Mouse (Mus musculus): ENCODE data around the gene Cdyl. TPM values are rescaled to one million over a fixed set of nuclear protein-coding genes. Genes with fewer than 3 reads are reported as not detected.
A peak's percentile ranks its signal among the peaks of the same experiment; 100 is the strongest.

The Cdyl gene
- polyA plus RNA-seq, 1 experiment from 2014 or later, result 3.4 TPM

GRCm38 (mm10) chr13:35875396-35875795, 215.8 kb downstream of the Cdyl start:
- H3K9me3 ChIP-seq (replicated peaks; ENCODE audit: control insufficient read depth, low read length, poor library complexity, severe bottlenecking), result no peaks in the 10 kb centered on the region
- 90% methylated on average over 5 of the region's 5 CpGs for WGBS
- no peaks in the 10 kb centered on the region for H3K27me3 ChIP-seq (ENCODE audit: control insufficient read depth, insufficient read depth, low read depth, low read length)
- H3K27ac ChIP-seq (ENCODE audit: low read length), result no peak overlapping the region
- H3K4me1 ChIP-seq (ENCODE audit: control insufficient read depth, insufficient read depth, low read length), result no peaks in the 10 kb centered on the region
- H3K4me3 ChIP-seq (ENCODE audit: low read depth, low read length), result no peak overlapping the region
- no peaks in the 10 kb centered on the region for H3K36me3 ChIP-seq (ENCODE audit: control insufficient read depth, insufficient read depth, low read length)
- no peak for ATAC-seq
- no peak overlapping the region for H3K4me2 ChIP-seq (ENCODE audit: low read length)
- H3K9ac ChIP-seq (ENCODE audit: low read depth, low read length), result no peak overlapping the region

- no peak for ATAC-seq
- no peak overlapping the region for H3K4me3 ChIP-seq (ENCODE audit: low read depth, low read length)
- 53% methylated on average over 1 of the region's 1 CpGs for WGBS
These were observed 218.6 kb downstream of the Cdyl start for GRCm38 (mm10) chr13:35878282-35878681.

GRCm38 (mm10) chr13:35879068-35879467, 219.4 kb downstream of the Cdyl start:
- H3K4me3 ChIP-seq (ENCODE audit: low read depth, low read length), result no peak overlapping the region
- H3K4me2 ChIP-seq (ENCODE audit: low read length), result no peak overlapping the region
- H3K27me3 ChIP-seq (ENCODE audit: control insufficient read depth, insufficient read depth, low read depth, low read length), result no peaks in the 10 kb centered on the region
- no peaks in the 10 kb centered on the region for H3K4me1 ChIP-seq (ENCODE audit: control insufficient read depth, insufficient read depth, low read length)
- ATAC-seq, result 0 out of 2 replicates have a peak, but pooled peaks have one; percentile 39
- no peak overlapping the region for H3K9ac ChIP-seq (ENCODE audit: low read depth, low read length)
- no peak overlapping the region for H3K27ac ChIP-seq (ENCODE audit: low read length)
- H3K36me3 ChIP-seq (ENCODE audit: control insufficient read depth, insufficient read depth, low read length), result no peaks in the 10 kb centered on the region
- no peaks in the 10 kb centered on the region for H3K9me3 ChIP-seq (replicated peaks; ENCODE audit: control insufficient read depth, low read length, poor library complexity, severe bottlenecking)
- WGBS, result 45% methylated on average over 5 of the region's 5 CpGs

More at GRCm38 (mm10) chr13:35878282-35878681, 218.6 kb downstream of the Cdyl start:
- no peaks in the 10 kb centered on the region for H3K36me3 ChIP-seq (ENCODE audit: control insufficient read depth, insufficient read depth, low read length)
- H3K9me3 ChIP-seq (replicated peaks; ENCODE audit: control insufficient read depth, low read length, poor library complexity, severe bottlenecking), result no peaks in the 10 kb centered on the region
- no peak overlapping the region for H3K4me2 ChIP-seq (ENCODE audit: low read length)
- no peak overlapping the region for H3K27ac ChIP-seq (ENCODE audit: low read length)
- H3K27me3 ChIP-seq (ENCODE audit: control insufficient read depth, insufficient read depth, low read depth, low read length), result no peaks in the 10 kb centered on the region
- H3K9ac ChIP-seq (ENCODE audit: low read depth, low read length), result no peak overlapping the region
- no peaks in the 10 kb centered on the region for H3K4me1 ChIP-seq (ENCODE audit: control insufficient read depth, insufficient read depth, low read length)

GRCm38 (mm10) chr13:35879519-35879918, 219.9 kb downstream of the Cdyl start:
- Histone ChIP-seq H3K27ac (ENCODE audit: low read length) (no peak overlapping the region), H3K4me2 (ENCODE audit: low read length) (no peak overlapping the region), H3K36me3 (ENCODE audit: control insufficient read depth, insufficient read depth, low read length) (no peaks in the 10 kb centered on the region), H3K4me3 (ENCODE audit: low read depth, low read length) (no peak overlapping the region), H3K4me1 (ENCODE audit: control insufficient read depth, insufficient read depth, low read length) (no peaks in the 10 kb centered on the region), H3K9me3 (replicated peaks; ENCODE audit: control insufficient read depth, low read length, poor library complexity, severe bottlenecking) (no peaks in the 10 kb centered on the region), H3K9ac (ENCODE audit: low read depth, low read length) (no peak overlapping the region), H3K27me3 (ENCODE audit: control insufficient read depth, insufficient read depth, low read depth, low read length) (no peaks in the 10 kb centered on the region)
- no peak for ATAC-seq
- 80% methylated on average over 5 of the region's 5 CpGs for WGBS

DNA sequence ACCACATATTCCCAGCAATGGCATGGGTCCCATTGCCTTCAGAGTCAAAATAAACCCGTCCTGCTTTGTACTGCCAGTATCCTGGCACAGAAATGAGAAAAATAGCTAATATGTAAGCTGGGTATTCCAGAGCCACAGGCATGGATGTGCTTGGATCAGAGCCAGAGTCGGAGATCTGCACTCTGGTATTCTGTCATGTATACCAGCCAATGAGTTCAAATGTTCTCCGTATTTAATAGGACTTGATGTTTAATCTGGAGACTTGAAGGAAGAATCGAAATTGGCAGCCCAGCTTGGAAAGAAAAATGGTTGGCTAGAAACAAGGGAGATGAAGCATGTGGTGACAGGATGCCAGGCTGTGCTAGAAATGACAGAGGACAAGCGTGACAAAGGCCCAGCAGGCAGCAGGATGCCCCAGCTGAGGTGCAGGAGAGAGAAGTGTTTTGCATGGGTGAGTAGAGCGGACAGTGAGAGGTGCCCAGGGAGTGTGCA, 221.0 kb downstream of the Cdyl start:
- no peaks in the 10 kb centered on the region for H3K36me3 ChIP-seq (ENCODE audit: control insufficient read depth, insufficient read depth, low read length)
- WGBS, result 63% methylated on average over 6 of the region's 6 CpGs
- H3K4me2 ChIP-seq (ENCODE audit: low read length), result no peak overlapping the region
- H3K4me3 ChIP-seq (ENCODE audit: low read depth, low read length), result no peak overlapping the region
- ATAC-seq, result peak; percentile 64; the same call in 1 of the 2 replicates
- H3K9me3 ChIP-seq (replicated peaks; ENCODE audit: control insufficient read depth, low read length, poor library complexity, severe bottlenecking), result no peaks in the 10 kb centered on the region
- H3K27ac ChIP-seq (ENCODE audit: low read length), result no peak overlapping the region
- no peaks in the 10 kb centered on the region for H3K4me1 ChIP-seq (ENCODE audit: control insufficient read depth, insufficient read depth, low read length)
- H3K9ac ChIP-seq (ENCODE audit: low read depth, low read length), result no peak overlapping the region
- H3K27me3 ChIP-seq (ENCODE audit: control insufficient read depth, insufficient read depth, low read depth, low read length), result no peaks in the 10 kb centered on the region

GRCm38 (mm10) chr13:35886121-35886725, 226.6 kb downstream of the Cdyl start:
- Histone ChIP-seq H3K4me2 (ENCODE audit: low read length) (no peak overlapping the region), H3K36me3 (ENCODE audit: control insufficient read depth, insufficient read depth, low read length) (no peaks in the 10 kb centered on the region), H3K27me3 (ENCODE audit: control insufficient read depth, insufficient read depth, low read depth, low read length) (no peaks in the 10 kb centered on the region), H3K27ac (ENCODE audit: low read length) (no peak overlapping the region), H3K9me3 (replicated peaks; ENCODE audit: control insufficient read depth, low read length, poor library complexity, severe bottlenecking) (peaks cover 5% of the 10 kb centered on the region; the same call in 1 of the 2 replicates), H3K4me1 (ENCODE audit: control insufficient read depth, insufficient read depth, low read length) (no peaks in the 10 kb centered on the region), H3K9ac (ENCODE audit: low read depth, low read length) (no peak overlapping the region), H3K4me3 (ENCODE audit: low read depth, low read length) (no peak overlapping the region)
- ATAC-seq, result no peak
- 38% methylated on average over 15 of the region's 15 CpGs for WGBS

GRCm38 (mm10) chr13:35892866-35893265, 233.2 kb downstream of the Cdyl start:
- WGBS, result 95% methylated on average over 3 of the region's 3 CpGs
- H3K4me3 ChIP-seq (ENCODE audit: low read depth, low read length), result no peak overlapping the region
- H3K9ac ChIP-seq (ENCODE audit: low read depth, low read length), result no peak overlapping the region
- no peak overlapping the region for H3K4me2 ChIP-seq (ENCODE audit: low read length)
- H3K27me3 ChIP-seq (ENCODE audit: control insufficient read depth, insufficient read depth, low read depth, low read length), result no peaks in the 10 kb centered on the region
- ATAC-seq, result no peak
- no peaks in the 10 kb centered on the region for H3K4me1 ChIP-seq (ENCODE audit: control insufficient read depth, insufficient read depth, low read length)
- peaks cover 9% of the 10 kb centered on the region; the same call in 1 of the 2 replicates for H3K9me3 ChIP-seq (replicated peaks; ENCODE audit: control insufficient read depth, low read length, poor library complexity, severe bottlenecking)
- no peak overlapping the region for H3K27ac ChIP-seq (ENCODE audit: low read length)
- peaks cover 3% of the 10 kb centered on the region; the same call in 1 of the 2 replicates for H3K36me3 ChIP-seq (ENCODE audit: control insufficient read depth, insufficient read depth, low read length)

DNA sequence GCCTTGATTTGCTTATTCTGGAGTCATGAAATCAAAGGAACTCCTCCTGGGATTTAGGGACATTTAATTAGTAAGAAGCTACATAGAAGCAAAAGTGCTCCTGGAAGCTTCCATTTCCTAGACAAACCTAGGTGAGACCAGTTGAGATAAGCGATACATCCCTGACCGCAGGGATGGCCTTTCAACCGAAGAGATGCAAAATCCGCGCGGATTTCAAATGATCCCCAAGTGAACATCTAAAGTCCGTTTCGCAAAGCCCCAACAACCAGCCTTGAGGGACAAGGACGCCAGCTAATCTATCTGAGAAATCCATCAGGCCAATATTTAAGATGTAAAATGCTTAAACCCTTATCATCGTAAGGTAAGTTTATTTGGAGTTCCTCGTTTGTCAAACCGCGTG, 245.7 kb downstream of the Cdyl start:
- Histone ChIP-seq H3K36me3 (ENCODE audit: control insufficient read depth, insufficient read depth, low read length) (no peaks in the 10 kb centered on the region), H3K4me1 (ENCODE audit: control insufficient read depth, insufficient read depth, low read length) (no peaks in the 10 kb centered on the region), H3K9ac (ENCODE audit: low read depth, low read length) (peak overlapping the region; percentile 64), H3K27ac (ENCODE audit: low read length) (no peak overlapping the region), H3K9me3 (replicated peaks; ENCODE audit: control insufficient read depth, low read length, poor library complexity, severe bottlenecking) (no peaks in the 10 kb centered on the region), H3K27me3 (ENCODE audit: control insufficient read depth, insufficient read depth, low read depth, low read length) (no peaks in the 10 kb centered on the region), H3K4me2 (ENCODE audit: low read length) (peak overlapping the region; percentile 84), H3K4me3 (ENCODE audit: low read depth, low read length) (peak overlapping the region; percentile 59)
- ATAC-seq, result peak; percentile 0; the same call in 1 of the 2 replicates
- under 1% methylated on average over 13 of the region's 13 CpGs for WGBS

DNA sequence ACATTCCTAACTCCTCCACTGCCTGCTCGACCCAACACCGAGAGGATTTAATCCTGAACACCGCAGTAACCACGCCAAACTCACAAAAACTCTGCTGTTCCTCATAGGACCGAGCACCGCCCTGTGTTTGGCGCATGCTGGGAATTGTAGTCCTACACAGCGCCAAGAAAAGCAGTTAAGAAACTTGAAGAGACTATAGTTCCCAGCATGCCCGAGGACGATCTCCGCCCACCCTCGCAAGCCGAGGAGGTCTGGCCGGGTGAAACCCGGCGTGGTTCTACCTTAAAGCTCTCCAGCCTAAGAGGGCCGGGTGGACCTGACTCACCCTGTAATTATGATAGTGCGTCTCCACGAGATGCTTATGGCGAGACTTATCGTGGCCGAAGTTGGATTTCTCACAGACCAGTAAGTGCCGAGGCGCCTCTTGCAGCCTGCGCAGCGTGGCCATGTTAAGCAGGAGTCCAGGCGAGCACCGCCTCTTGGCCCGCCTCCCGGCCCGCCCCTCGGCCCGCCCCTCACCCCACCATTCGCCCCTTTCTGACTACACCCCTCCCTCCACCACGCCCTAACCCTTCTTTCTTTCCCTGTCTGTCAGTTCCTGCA, 246.3 kb downstream of the Cdyl start, which contains the start of gene Rpp40:
TSS of gene Rpp40 (minus strand) at position 481 of the 603 bp plus-strand sequence.
- WGBS, result 0% methylated on average over 35 of the region's 35 CpGs
- Histone ChIP-seq H3K9me3 (replicated peaks; ENCODE audit: control insufficient read depth, low read length, poor library complexity, severe bottlenecking) (no peaks in the 10 kb centered on the region), H3K4me3 (ENCODE audit: low read depth, low read length) (peak within 1 kb of the TSS; percentile 59), H3K4me2 (ENCODE audit: low read length) (peak within 1 kb of the TSS; percentile 84), H3K27me3 (ENCODE audit: control insufficient read depth, insufficient read depth, low read depth, low read length) (no peaks in the 10 kb centered on the region), H3K4me1 (ENCODE audit: control insufficient read depth, insufficient read depth, low read length) (no peaks in the 10 kb centered on the region), H3K9ac (ENCODE audit: low read depth, low read length) (peak within 1 kb of the TSS; percentile 64), H3K36me3 (ENCODE audit: control insufficient read depth, insufficient read depth, low read length) (no peaks in the 10 kb centered on the region), H3K27ac (ENCODE audit: low read length) (no peak within 1 kb of the TSS)
- ATAC-seq, result peak; percentile 100

Measured in midbrain, embryonic 16.5 days (tissue).